Mouse (Mus musculus) left cerebral cortex, postnatal 10 days (tissue): ENCODE results near the gene Olfr1104. TPM values are rescaled to one million over a fixed set of nuclear protein-coding genes. Genes with fewer than 3 reads are reported as not detected.

ENCODE experiments used
- DNase-seq, 2 experiments: peaks; one replicate each; pipeline ENCODE4 v3.0.0; 2021 to 2022; ENCODE audit warnings: low spot score in 2 of 2, mixed read lengths in 1 of 2; ENCODE audit errors: extremely low spot score in 1 of 2
- intact Hi-C: fragments of 180-260 bp; cut with DNase I; formaldehyde crosslinking; loops from one replicate; pipeline ENCODE4 v1.15.1; 2025
- total RNA-seq, 2 experiments: library from RNA; stranded (reverse); gene quantifications; 2 replicates each; pipeline ENCODE4 v1.2.3; 2021

The Olfr1104 gene
- total RNA-seq, result not detected

DNA sequence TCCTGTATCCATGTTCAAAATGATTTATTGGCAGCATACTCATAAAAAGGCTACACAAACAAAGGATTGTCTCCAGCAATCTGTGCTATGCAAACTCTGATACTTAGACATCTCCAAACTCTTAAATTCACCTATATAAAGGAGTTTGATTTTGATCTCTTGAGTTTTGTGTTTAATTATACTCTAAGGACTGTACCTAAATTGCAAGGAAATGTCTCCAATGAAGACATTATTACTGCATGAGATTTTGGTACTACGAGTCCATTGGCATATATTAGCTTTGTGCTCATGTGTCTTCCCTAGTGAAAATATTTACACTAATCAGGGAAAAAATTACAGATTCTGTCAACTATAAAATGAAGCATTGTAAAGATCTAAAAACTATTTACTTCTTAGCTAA, at the start of gene Olfr1104:
Gene Olfr1104 (minus strand): TSS at position 101 of the 400 bp plus-strand sequence.
- intact Hi-C loops, result no loop called here
- DNase-seq, result no peak

DNA sequence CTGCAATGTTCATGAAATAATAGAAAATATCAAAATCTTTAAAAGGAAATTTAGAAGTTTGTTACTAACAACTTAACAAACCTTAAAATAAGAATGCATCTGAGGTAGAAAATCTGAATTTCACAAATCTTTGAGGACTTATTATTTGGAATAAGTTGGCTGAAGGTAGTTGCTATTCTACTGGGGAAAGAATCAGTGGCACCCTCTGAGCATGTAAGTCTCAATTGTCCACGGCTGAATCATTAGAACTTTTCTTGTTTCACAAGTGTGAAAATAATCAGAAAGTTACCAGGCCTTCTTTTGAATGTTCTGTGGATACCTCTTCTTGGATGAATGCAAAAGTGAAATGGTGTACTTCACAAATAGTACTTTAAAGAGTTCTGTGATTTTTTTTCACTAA, 48.8 kb upstream of the Olfr1104 start, which contains the start of gene Olfr1107:
Gene Olfr1107 (minus strand): TSS at position 101 of the 400 bp plus-strand sequence.
- no peak for DNase-seq
- intact Hi-C loops, result no loop called here

- DNase-seq, result no peak
- intact Hi-C loops, result no loop called here
Observed at GRCm38 (mm10) chr2:87052173-87052572, 25.3 kb upstream of the Olfr1104 start, which contains the start of gene Olfr1106. Olfr1106 (minus strand) TSS chr2:87052273.

DNA sequence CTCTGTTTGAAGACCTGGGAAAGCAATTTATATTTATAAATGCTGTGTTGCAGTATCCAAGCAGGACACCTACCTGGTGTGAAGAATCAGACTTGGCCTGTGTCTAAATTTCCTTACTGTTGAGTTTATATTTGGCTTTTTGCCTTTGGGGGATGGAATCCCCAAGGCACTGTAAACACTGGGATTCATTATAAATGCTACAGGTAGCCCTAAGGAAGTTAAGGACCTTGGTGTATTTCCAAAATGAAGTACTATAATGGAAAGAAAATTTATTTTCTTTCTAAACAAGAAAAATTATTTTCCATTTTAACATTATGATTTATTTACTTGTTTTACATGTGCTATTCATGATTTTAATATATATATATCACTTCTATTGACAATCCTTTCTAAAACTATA, 9.6 kb upstream of the Olfr1104 start, which contains the start of gene Olfr1105:
Gene Olfr1105 (minus strand): TSS at position 101 of the 400 bp plus-strand sequence.
- intact Hi-C loops, result no loop called here
- DNase-seq, result no peak

DNA sequence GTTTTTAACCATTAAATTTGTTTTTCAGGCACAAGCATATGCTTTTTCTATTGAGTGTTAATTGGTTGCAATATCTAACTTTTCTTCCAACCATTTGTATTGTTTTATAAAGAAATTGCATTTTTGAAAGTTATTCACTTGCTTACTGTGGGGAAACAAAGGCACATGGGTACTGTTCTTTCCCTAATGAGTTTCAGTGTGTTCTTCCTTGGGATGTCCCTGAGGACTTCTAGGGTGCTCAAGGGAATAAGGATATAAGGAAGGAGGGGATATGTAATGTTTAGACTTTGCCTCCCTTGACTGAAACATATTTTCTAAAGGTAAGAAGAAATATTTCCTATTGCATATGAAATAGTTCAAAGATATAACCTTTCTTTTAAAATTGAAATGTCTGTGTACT, 28.8 kb downstream of the Olfr1104 start, which contains the start of gene Olfr1102:
Gene Olfr1102 (plus strand): TSS at position 301 of the 400 bp plus-strand sequence.
- intact Hi-C loops, result no loop called here
- DNase-seq, result no peak

DNA sequence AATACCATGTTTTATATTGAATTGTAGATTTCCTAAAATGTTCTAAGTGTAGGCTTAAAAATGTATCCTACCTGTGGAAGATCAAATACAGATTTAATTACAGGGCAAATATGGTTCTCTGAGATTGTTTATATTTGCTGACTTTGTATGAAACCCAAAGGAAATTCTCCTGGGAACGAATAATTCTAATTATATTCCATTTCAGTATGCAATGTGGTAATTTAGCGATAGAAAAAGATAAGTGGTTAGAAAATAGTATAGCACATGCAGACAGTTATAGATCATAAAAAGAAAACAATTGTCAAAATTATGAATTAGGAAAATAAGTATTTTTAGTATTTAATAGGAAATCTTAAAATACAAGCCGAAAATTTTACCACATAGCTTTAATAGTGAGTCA, 35.8 kb downstream of the Olfr1104 start, which contains the start of gene Olfr1101:
Gene Olfr1101 (minus strand): TSS at position 101 of the 400 bp plus-strand sequence.
- no peak for DNase-seq
- intact Hi-C loops, result no loop called here

- no peak for DNase-seq
- intact Hi-C loops, result no loop called here
Observed at GRCm38 (mm10) chr2:86979854-86980253, 47.0 kb downstream of the Olfr1104 start, which contains the start of gene Olfr1100. Olfr1100 (minus strand) TSS chr2:86979954.

Other genes starting within 250 kb of the Olfr1104 start
- gene Olfr1093, start 244.6 kb downstream of the Olfr1104 start, total RNA-seq, result not detected
- gene Olfr141, start 217.1 kb downstream of the Olfr1104 start, total RNA-seq, result not detected
- not detected for gene Olfr1094, start 202.4 kb downstream of the Olfr1104 start, total RNA-seq
- gene Olfr1095, start 175.4 kb downstream of the Olfr1104 start, total RNA-seq, result not detected
- not detected for gene Gm13723, start 152.3 kb downstream of the Olfr1104 start, total RNA-seq
- not detected for gene Olfr1097, start 134.9 kb downstream of the Olfr1104 start, total RNA-seq
- not detected for gene Olfr1098, start 102.5 kb downstream of the Olfr1104 start, total RNA-seq
- gene Olfr1099, start 66.4 kb downstream of the Olfr1104 start, total RNA-seq, result not detected
- gene Olfr1100, start 47.1 kb downstream of the Olfr1104 start, total RNA-seq, result not detected
- gene Olfr1101, start 35.9 kb downstream of the Olfr1104 start, total RNA-seq, result not detected
- not detected for gene Olfr1102, start 28.7 kb downstream of the Olfr1104 start, total RNA-seq
- not detected for gene Olfr1105, start 9.5 kb upstream of the Olfr1104 start, total RNA-seq
- not detected for gene Olfr1106, start 25.2 kb upstream of the Olfr1104 start, total RNA-seq
- gene Olfr1107, start 48.7 kb upstream of the Olfr1104 start, total RNA-seq, result not detected
- not detected for gene Olfr1109, start 68.9 kb upstream of the Olfr1104 start, total RNA-seq
- gene Olfr259, start 87.5 kb upstream of the Olfr1104 start, total RNA-seq, result not detected
- not detected for gene Olfr1110, start 113.2 kb upstream of the Olfr1104 start, total RNA-seq
- gene Olfr1111, start 125.5 kb upstream of the Olfr1104 start, total RNA-seq, result not detected
- gene Olfr1112, start 160.7 kb upstream of the Olfr1104 start, total RNA-seq, result not detected
- not detected for gene Olfr1113, start 181.9 kb upstream of the Olfr1104 start, total RNA-seq
- not detected for gene Olfr1115, start 220.9 kb upstream of the Olfr1104 start, total RNA-seq
- not detected for gene Olfr1116, start 240.5 kb upstream of the Olfr1104 start, total RNA-seq